Mouse (Mus musculus) cerebellum, adult 18-20 months (tissue): ENCODE measurements at regions not wholly inside any gene's neighbourhood (a gene's known extent, or its start where the extent isn't known, plus 50 kb on each side); places are given as distances from the start of the nearest gene placed in this dataset.

Experiments
- DNase-seq, 2 experiments: peaks; one replicate each; pipeline ENCODE4 v3.0.0; 2021

GRCm38 (mm10) chr9:122568691-122569441 is 178.3 kb upstream of the Topaz1 start:
- peak in 1 of 2 experiments; percentile 13 for DNase-seq

GRCm38 (mm10) chr9:122569511-122570455 is 177.4 kb upstream of the Topaz1 start:
- DNase-seq, result no peak

- DNase-seq, result no peak
Measured at GRCm38 (mm10) chr9:122571001-122571400, 176.1 kb upstream of the Topaz1 start.

DNA sequence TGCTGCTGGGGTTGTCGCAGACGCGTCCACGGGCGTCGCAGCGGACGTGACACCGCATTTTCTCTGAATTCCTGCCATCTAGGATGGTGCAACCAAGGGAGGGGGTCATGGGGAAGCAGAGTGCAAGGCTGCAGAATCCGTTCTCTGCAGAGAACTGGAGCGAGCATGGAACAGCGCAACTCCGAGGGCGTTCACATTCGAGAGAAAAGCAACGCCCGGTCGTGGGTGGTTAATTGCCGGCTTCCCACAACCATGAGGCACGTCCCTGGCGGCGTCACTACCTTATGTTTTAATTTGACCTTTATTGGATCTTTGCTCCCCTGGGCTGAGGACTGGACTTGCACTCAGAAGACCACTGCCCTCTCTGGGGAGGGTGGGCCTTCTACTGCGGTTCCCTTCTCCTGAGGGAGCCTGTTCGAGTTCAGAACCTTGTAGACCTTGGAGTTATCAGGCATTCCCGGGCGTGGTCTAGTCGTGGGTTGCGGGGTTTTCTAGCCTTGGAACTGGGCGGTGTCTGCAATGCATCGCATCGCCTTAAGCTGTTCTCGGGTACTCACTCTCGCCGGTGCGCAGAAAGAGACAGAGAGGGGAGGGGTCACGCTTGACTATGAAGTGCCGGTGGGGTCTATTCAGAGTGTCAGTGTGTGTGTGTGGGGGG is 175.6 kb upstream of the Topaz1 start:
- no peak for DNase-seq

DNA sequence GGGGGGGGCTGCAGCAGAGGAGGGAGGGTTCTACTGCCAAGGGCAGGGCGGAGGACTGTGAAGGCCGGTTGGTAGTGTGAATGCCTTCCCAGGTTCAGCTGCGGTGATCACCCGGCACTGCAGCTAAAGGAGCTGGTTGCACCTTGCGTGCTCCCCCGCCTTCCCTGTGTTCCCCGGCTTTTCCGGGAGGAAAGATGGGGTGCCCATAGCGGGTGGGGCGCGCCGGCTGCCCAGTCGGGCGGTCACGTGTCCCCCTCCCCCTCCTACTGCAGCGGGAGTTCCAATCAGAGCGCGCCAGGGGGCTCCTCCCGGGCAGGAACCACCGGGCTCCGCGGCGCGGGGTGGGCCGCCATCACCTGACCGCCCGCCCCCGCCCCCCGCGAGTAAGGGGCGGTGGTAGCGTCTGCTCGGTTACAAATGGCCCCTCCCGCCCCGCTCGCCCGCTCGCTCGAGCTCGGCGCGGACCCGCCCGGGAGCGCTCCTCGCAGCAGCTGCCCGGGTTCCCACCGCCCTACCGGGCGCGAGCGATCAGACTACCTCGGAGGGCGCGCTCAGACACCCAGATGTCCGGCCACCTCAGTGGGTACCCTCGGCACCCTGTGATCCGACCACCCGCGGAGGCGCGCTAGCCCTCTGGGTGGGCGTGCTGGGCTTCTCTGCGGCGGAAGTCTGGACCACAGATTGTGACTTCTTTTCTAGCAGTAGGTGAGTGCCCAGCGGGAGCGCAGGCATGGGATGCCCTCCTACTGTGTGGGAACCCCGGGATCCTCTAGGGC is 174.9 kb upstream of the Topaz1 start:
- DNase-seq, result peak; percentile 23 to 27

DNA sequence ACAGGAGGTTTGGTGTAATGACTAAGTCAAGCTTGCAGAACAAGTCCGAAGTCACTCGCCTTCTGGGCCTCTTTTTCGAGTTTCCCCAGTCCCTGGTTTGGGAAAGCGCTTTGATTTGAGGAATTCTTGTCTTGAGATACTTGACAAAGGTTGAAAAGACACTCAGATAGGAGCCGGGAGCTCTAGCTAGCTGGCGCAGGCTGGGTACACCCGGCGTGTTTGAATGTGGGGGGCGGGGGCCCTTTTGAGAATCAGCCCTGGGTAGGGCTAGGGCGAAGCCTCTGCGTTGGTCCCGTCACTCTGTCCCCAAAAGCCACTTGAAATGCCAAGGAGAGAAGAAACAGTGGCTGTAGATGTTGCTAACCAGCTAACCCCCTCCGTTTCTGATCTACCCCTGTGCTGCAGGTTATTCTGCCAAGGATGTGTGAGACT is 174.3 kb upstream of the Topaz1 start:
- DNase-seq, result no peak

DNA sequence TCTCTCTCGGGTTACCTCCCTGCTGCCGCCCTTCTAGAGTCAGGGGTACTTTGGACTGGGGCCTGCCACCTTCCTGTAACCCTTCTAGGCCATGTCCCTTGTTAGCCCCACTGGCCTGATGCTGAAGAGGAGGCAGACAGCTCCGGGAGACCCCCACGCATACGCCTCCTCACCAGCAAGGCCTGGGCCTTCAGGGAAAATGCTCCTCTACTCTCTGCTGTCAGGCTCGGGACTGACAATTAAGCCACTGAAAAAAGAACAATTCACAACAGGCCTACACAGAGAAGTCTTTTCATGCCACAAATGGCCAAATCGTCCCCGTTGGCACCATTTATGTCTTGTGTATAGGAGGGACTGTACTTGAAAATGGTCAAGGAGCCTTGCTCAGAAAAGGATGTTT is 161.9 kb upstream of the Topaz1 start:
- DNase-seq, result no peak

DNA sequence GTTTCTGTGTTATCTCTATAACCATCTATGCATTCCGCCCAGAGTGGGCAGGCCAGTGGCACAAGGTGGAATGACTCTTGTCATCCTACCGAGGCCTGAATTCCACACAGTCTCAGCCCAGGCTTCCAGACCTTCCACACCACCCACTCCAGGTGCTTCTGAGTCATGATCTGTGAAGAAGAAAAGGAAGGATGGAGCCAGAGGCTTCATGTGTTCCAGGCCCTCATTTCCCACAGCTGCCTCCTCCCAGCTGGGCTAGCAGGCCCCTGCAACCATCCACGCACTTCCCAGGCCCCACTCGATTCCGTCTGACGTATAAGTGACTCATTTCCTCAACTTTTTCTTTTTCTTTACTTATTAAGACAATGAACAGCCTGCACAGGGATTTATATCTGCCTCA is 160.7 kb upstream of the Topaz1 start:
- no peak for DNase-seq

- no peak for DNase-seq
Measured at GRCm38 (mm10) chr9:122586986-122587385, 160.2 kb upstream of the Topaz1 start.

- no peak for DNase-seq
Measured at GRCm38 (mm10) chr9:122588246-122588645, 158.9 kb upstream of the Topaz1 start.

DNA sequence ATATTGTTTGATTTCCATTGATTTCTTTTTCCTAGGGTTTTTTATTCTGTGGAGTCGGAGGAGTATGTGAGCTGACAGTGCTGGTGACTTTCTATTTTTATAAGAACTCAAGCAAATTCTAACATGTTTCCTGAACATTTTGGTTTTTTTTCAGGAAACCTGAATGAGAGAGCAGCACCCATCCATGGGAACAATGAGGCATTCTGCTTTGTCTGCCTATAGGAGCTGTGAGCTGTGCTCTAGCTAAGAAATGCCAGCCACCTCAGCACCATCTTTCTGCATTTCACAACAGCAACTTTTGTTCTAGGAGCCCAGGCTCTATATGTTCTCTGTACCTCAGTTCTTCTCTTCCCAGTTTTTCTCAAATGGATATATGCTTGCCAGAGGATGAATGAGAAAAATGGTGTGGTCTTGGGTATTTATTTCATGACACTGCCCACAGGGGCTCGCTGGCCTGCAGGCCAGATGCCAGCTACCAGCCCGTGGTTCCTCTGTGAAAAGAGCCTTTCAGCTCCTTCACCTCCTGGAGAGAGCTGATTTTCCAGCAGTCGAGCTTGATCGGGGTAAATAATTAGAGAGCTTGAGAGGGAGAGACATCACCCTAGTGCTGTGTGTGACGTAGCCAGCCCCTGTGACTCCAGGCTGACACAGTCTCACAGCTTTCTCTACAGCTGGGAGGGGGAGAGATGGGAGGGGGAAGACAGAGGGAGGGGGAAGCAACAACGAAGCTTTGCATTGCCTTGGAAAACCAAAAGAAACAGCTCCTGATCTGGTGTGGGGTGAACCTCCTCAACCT is 154.1 kb upstream of the Topaz1 start:
- no peak for DNase-seq

- DNase-seq, result no peak
Measured at GRCm38 (mm10) chr9:122595120-122595943, 151.8 kb upstream of the Topaz1 start.

GRCm38 (mm10) chr9:122603106-122603505 is 144.0 kb upstream of the Topaz1 start:
- no peak for DNase-seq

GRCm38 (mm10) chr9:122609616-122610015 is 137.5 kb upstream of the Topaz1 start:
- no peak for DNase-seq

- no peak for DNase-seq
Measured at GRCm38 (mm10) chr9:122610918-122611317, 136.2 kb upstream of the Topaz1 start.

- DNase-seq, result no peak
Measured at GRCm38 (mm10) chr9:122614579-122615252, 132.4 kb upstream of the Topaz1 start.

- peak in 1 of 2 experiments; percentile 44 for DNase-seq
Measured at GRCm38 (mm10) chr9:122615351-122615750, 131.8 kb upstream of the Topaz1 start.

- no peak for DNase-seq
Measured at GRCm38 (mm10) chr9:122617793-122618192, 129.4 kb upstream of the Topaz1 start.

GRCm38 (mm10) chr9:122625081-122625480 is 122.1 kb upstream of the Topaz1 start:
- no peak for DNase-seq

DNA sequence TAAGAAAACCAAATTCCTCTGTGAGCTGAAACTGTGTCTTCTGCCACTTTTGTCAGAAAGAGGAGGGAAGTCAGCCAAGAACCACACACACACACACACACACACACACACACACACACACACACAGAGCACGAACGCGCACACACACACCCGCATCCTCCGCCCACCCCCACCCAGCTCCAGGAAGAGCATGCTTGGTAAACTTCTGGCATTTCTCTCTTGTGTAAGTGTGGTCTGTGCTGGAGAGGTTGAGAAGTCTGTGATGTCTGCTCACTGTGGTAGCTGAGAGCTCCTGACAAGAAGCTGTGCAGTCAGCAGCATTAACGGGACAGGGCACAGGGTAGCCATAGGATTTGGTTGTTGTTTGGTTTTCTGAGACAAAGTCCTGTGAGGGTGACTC is 120.8 kb upstream of the Topaz1 start:
- no peak for DNase-seq
